Mouse (Mus musculus) C2C12 (cell line): ENCODE results near the gene Myct1.

ENCODE experiments used
- CTCF ChIP-seq: IDR thresholded peaks from one replicate; pipeline ENCODE4 v1.5.1; 2011; ENCODE audit not compliant: control insufficient read depth, insufficient read depth, insufficient read length
- MYOD1 ChIP-seq: IDR thresholded peaks from one replicate; pipeline ENCODE4 v1.6.1; 2011; ENCODE audit warnings: low read depth; ENCODE audit not compliant: control insufficient read depth, insufficient read length
- MYOG ChIP-seq: IDR thresholded peaks from one replicate; pipeline ENCODE4 v1.6.1; 2011; ENCODE audit not compliant: control insufficient read depth, insufficient read length; ENCODE audit errors: extremely low read depth

DNA sequence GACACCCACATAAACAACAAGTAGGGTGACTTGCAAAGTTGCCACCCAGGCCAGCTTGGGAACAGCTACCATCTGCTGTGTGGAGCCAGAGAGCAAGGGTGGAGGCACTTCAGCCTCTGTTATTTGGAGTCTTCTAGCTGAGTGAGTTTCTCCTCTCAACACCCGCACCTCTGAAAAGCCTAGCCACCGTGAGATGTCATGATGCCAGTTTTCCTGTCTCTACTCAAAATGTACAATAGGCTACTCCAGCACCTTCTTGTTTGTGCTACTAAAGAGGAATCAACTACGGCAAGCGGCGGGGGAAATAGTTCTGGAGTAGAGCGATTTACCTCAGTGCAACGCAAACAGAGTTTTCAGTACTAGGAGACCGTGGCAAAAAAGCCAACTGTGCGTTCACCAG lies 45.8 kb upstream of the Myct1 start:
- TF ChIP-seq MYOD1 (no peak), CTCF (no peak), MYOG (no peak)
